Mouse (Mus musculus): ENCODE measurements at regions not wholly inside any gene's neighbourhood (a gene's known extent, or its start where the extent isn't known, plus 50 kb on each side); places are given as distances from the start of the nearest gene placed in this dataset.

DNA sequence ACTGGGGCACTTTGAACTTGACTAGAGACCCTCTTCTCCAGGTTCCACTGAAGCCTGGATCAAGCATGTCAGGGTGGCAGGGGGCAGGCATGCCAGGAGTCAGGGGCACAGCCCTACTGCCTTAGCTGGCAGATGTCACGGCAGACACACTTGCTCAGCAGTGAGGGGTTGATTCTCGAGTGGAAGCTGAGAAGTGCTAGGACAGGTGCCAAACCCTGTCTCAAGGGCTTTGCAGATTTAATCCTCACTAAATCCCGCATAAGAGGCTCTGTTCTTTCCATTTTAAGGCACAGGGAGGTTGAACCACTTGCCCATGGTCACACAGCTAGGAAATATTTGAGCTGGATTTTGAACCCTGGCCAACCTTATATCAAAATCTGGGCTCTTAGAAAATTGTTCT, 223.5 kb upstream of the Mvb12b start:
- DNase-seq (ENCODE audit: low read depth, low spot score): no peak

DNA sequence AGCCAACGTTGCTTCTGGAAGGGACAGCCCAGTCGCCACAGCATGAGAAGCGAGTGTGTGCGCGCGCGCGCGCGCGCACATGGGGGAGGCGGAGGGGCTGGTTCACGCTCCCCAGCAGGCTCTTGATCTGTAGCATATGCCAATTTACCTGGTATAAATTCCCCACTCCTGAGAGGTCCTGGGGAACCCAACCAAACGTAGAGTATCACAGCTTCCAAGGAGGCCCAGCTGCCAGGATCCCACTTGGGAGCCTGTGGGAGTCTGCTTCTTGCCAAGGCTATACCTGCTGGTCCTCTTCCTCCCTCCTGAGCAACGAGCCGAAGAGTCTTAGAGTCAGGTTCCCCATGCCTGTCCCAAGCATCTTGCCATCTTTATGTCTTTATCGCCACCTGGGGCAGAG, 222.8 kb upstream of the Mvb12b start:
- DNase-seq (ENCODE audit: low read depth, low spot score): no peak

DNA sequence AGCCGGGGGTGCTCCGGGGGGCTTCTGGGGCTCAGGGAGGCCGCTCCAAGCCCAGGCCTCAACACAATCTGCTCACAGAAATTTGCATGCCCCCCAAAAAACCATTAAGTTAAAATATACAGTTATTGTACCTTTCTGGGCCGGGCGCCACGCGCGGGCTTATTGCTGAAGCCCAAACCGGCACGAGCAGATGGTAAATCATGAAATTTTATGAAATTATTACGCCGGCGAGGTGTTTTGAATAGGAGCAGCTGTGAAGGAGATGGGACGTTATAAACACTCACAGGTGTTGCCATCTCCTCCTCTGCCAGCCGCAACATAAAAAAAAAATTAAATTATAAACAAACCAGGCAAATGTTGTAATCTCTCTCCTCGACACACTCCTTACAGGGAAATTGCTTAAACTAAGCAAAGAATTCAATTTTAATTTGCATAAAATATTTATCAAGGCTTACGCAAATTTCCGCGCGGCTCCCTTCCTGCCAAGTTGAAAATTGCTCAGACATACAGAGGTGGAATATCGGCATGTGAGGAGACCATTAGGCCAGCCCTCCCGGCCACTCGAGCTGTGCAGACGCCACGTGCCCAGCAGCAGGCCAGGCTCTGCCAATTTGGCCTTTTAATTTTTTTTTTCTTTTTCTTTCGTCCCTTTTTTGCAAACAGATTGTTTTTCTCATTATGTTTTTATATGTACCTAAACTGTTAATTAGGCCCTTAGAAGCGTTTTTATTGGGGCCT, 220.0 kb upstream of the Mvb12b start:
- no peak for DNase-seq (ENCODE audit: low read depth, low spot score)

- peak; percentile 56 for DNase-seq (ENCODE audit: low read depth, low spot score)
These were observed 219.3 kb upstream of the Mvb12b start for GRCm38 (mm10) chr2:34106837-34107565.

- DNase-seq (ENCODE audit: low read depth, low spot score): peak; percentile 35
These were observed 218.5 kb upstream of the Mvb12b start for GRCm38 (mm10) chr2:34106245-34106644.

GRCm38 (mm10) chr2:34105271-34106051, 217.7 kb upstream of the Mvb12b start:
- DNase-seq (ENCODE audit: low read depth, low spot score): peak; percentile 54

GRCm38 (mm10) chr2:34098004-34098547, 210.3 kb upstream of the Mvb12b start:
- DNase-seq (ENCODE audit: low read depth, low spot score): no peak

GRCm38 (mm10) chr2:34096561-34096960, 208.8 kb upstream of the Mvb12b start:
- no peak for DNase-seq (ENCODE audit: low read depth, low spot score)

- DNase-seq (ENCODE audit: low read depth, low spot score): no peak
These were observed 201.1 kb upstream of the Mvb12b start for GRCm38 (mm10) chr2:34088832-34089231.

GRCm38 (mm10) chr2:34086130-34086529, 198.4 kb upstream of the Mvb12b start:
- no peak for DNase-seq (ENCODE audit: low read depth, low spot score)

DNA sequence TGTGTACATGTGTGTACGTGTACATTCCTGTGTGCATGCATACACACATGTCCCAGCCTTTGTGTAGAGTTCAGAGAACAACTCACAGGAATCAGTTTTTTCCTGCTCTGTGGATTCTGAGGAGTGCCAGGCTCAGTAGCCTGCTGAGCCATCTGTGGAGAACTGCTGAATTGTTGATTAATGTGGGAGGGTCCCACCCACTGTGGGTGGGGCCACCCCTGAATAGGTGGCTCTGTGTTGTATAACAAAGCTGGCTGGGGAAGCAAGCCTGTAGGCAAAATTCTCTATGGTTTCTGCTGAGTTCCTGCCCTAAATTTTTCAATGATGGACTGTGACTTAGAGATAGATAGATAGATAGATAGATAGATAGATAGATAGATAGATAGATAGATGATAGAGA, 196.8 kb upstream of the Mvb12b start:
- peak; percentile 61 for DNase-seq (ENCODE audit: low read depth, low spot score)

- DNase-seq (ENCODE audit: low read depth, low spot score): no peak
These were observed 194.7 kb upstream of the Mvb12b start for GRCm38 (mm10) chr2:34082486-34082885.

DNA sequence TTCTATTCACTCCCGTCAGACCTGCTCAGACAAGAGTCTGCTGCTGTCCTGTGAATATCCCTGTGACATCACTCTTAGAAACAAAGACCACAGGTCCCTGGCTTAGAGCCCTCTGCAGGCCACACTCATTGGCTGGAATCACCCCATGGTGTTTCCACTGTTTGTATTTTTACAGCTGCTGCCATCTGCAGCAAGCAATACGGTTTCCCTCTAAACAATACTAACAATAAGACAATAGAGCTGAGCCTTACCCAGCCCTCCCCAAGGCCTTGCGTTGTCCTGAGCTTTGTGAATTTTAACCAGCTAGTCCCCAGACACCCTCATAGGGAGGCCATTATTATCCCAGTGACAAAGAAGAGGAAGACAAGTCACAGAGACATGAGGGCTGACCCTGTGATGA, 192.4 kb upstream of the Mvb12b start:
- DNase-seq (ENCODE audit: low read depth, low spot score): peak; percentile 58

GRCm38 (mm10) chr2:34079282-34079681, 191.5 kb upstream of the Mvb12b start:
- no peak for DNase-seq (ENCODE audit: low read depth, low spot score)

- DNase-seq (ENCODE audit: low read depth, low spot score): no peak
These were observed 191.1 kb upstream of the Mvb12b start for GRCm38 (mm10) chr2:34078875-34079262.

- DNase-seq (ENCODE audit: low read depth, low spot score): peak; percentile 79
These were observed 190.6 kb upstream of the Mvb12b start for GRCm38 (mm10) chr2:34078248-34078874.

GRCm38 (mm10) chr2:34076346-34076745, 188.6 kb upstream of the Mvb12b start:
- no peak for DNase-seq (ENCODE audit: low read depth, low spot score)

- DNase-seq (ENCODE audit: low read depth, low spot score): no peak
These were observed 186.3 kb upstream of the Mvb12b start for GRCm38 (mm10) chr2:34074066-34074465.

DNA sequence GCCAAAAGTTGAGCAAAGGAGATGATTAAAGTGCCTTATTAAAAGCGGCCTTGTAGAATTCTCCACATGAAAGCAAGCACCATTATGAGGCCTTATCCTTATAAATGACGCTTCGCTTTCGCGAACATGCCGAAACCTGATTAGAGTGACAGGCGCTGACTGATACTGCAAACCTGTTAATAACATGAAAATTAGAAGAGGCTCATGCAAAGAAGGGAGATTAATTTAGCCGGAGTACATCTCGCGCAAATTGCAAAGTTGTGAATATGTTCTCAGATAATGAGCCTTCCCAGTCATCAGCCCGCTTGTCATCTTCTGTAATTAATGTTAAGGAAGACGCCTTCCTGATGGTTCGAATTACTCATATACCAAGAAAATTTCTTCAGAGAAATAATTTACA, 177.8 kb upstream of the Mvb12b start:
- no peak for DNase-seq (ENCODE audit: low read depth, low spot score)

- peak; percentile 83 for DNase-seq (ENCODE audit: low read depth, low spot score)
These were observed 177.3 kb upstream of the Mvb12b start for GRCm38 (mm10) chr2:34065090-34065489.

GRCm38 (mm10) chr2:34056552-34056951, 168.8 kb upstream of the Mvb12b start:
- DNase-seq (ENCODE audit: low read depth, low spot score): no peak

- no peak for DNase-seq (ENCODE audit: low read depth, low spot score)
These were observed 155.3 kb upstream of the Mvb12b start for GRCm38 (mm10) chr2:34043064-34043463.
